Mouse (Mus musculus) neutrophil, adult 5-6 weeks (primary cell): ENCODE results near the gene Wrap73. TPM values are rescaled to one million over a fixed set of nuclear protein-coding genes. Genes with fewer than 3 reads are reported as not detected.

Experiments
- ATAC-seq: fragments of 151-379, 151-347 bp; 2 replicates; pipeline ENCODE4 v1.8.0; 2017; ENCODE audit warnings: mild to moderate bottlenecking, moderate TSS enrichment; ENCODE audit not compliant: insufficient number of reproducible peaks, poor library complexity, low FRiP score, severe bottlenecking; ENCODE audit errors: extremely low read depth
- total RNA-seq: library from RNA; stranded (forward); fragments of 200-1000 nt; gene quantifications from 2 replicates; pipeline ENCODE4 v1.2.3, GENCODE M21; 2017

The Wrap73 gene
- total RNA-seq, 1 experiment from 2014 or later, result 8.8 TPM

DNA sequence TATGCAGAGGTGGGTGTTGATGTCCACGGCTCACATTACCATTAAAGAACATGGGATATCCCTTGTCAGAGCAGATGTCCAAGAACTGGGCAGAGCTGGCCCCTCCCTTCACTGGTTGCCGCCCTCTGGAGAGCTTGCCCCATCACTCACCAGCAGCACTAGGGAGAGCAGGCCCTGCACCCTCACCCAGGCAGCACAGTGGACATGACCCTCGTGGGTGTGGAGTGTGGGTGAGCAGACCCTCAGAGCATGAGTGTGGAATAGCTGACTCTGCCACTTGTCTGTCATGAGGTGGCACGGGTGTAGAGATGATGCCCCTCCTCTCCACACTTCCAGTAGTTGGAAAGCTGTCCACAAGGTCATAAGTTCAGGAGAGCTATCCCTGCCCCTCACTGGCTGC is 7.4 kb upstream of the Wrap73 start:
- no peak for ATAC-seq

DNA sequence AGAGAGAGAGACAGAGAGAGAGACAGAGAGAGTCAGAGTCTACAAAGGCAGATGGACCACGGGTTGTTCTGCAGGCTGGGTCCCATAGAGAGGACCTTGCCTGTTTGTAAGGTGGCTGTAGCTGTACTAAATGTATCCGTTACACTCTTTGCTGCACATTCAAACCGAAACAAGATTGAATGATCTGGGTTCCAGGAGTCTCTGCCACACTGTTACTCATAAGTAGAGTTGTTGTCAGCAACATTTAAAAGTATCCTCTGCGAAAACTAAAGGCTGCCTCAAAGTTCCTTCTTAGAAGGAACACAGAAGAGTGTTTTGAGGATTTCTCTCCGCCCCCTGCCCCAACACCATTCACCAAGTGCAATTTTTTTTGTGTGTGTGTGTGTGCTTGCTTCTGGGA is 5.0 kb upstream of the Wrap73 start:
- ATAC-seq, result no peak

GRCm38 (mm10) chr4:154139671-154140181 is 2.4 kb upstream of the Wrap73 start:
- no peak for ATAC-seq

GRCm38 (mm10) chr4:154140182-154140212 is 2.2 kb upstream of the Wrap73 start, which contains the start of gene Trp73:
Gene Trp73 (minus strand): TSS chr4:154140208.
- no peak for ATAC-seq

- ATAC-seq, result no peak
These were observed 1.8 kb upstream of the Wrap73 start for GRCm38 (mm10) chr4:154140213-154141008.

- no peak for ATAC-seq
These were observed 934 bp upstream of the Wrap73 start for GRCm38 (mm10) chr4:154141009-154141867.

DNA sequence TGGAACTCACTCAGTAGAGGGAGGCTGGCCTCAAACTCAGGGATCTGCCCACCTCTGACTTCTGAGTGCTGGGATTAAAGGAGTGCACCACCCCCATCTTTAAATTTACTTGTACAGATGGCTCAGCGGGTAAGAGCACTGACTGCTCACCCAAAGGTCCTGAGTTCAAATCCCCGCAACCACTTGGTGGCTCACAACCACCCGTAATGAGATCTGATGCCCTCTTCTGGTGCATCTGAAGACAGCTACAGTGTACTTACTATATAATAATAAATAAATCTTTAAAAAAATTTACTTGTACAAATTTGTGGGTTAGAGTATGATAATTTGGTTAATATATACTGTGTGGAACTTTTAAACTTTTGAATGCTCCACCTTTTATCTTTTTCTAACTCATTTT is 2.5 kb downstream of the Wrap73 start:
- no peak for ATAC-seq

DNA sequence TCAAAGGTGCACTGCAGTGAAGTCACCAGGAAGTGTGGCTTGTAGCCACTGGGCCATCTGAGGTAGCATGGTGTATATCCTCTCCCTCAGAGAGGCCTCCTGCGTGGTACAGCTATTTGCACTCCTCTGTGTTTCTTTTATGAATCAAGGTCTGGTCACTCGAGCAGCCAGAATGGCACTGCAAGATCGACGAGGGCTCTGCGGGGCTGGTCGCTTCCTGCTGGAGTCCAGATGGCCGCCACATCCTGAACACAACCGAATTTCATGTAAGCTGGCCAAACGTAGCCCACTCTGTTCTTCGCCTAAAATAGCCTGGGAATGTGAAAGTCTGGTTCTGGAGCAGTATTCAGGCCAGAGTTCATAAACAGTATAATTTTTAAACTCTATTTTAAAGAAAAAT is 4.2 kb downstream of the Wrap73 start:
- no peak for ATAC-seq

GRCm38 (mm10) chr4:154154104-154154503 is 11.9 kb downstream of the Wrap73 start:
- ATAC-seq, result no peak

DNA sequence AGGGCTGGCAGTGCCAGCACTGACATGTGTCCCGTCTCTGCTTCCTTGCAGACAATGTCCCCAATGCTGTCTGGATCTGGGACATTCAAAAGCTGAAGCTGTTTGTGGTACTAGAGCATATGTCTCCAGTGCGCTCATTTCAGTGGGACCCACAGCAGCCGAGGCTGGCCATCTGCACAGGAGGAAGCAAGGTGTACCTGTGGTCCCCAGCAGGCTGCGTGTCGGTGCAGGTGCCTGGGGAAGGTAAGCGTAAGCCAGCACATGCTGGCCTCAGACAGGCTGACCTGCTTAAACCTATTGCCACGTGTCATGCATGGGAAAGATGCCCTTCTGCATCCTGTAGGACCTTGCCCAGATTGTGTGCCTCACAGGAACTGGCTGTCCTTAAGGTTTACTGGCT is 13.9 kb downstream of the Wrap73 start:
- no peak for ATAC-seq

- ATAC-seq, result no peak
These were observed 15.9 kb downstream of the Wrap73 start for GRCm38 (mm10) chr4:154157970-154158662.

GRCm38 (mm10) chr4:154159002-154159401 is 16.8 kb downstream of the Wrap73 start:
- ATAC-seq, result peak; percentile 63

- ATAC-seq, result no peak
These were observed 17.9 kb downstream of the Wrap73 start for GRCm38 (mm10) chr4:154159961-154160537.

DNA sequence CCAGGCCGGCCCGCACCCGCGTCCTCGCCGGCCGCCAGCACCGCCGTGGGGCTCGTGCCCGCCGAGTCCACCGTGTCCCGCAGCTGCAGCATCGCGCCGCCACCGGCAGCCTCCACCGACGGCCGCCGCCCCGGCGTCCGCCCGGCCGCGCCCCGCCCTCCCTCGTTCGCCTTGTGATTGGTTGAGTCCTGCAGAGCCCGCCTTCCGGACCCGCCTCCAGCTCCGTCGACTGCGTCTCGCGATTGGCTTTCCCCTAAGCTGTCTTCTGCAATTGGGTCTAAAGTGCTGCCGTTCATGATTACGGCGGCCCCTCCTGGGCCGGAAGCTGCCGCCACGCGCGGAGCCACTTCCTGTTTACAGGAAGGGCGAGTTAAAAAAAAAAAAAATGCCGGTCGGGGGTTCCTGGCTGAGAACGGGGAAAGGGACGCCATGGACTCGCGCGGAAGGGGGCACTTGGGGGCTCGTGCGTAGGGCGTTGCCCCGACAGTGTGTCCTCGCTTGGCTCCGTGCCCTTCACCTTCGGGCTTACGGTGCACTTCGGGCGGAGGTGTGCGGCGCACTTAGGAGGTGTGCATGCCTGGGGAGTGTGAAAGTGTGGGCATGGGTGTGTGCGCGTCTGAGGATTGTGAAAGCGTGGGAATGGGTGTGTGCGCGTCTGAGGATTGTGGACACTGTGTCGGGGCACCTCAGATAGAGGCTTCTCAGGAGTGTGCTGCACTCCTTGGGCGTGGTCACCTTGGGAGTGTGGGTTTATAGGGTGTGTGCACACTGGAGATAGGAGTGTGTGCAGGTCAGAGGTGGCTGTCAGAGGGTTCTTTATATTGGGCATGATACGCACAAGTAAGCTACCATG is 18.6 kb downstream of the Wrap73 start, which contains the start of gene Tprgl:
TSS of gene Tprgl (minus strand) at position 129 of the 853 bp plus-strand sequence.
- peak; percentile 94 for ATAC-seq

DNA sequence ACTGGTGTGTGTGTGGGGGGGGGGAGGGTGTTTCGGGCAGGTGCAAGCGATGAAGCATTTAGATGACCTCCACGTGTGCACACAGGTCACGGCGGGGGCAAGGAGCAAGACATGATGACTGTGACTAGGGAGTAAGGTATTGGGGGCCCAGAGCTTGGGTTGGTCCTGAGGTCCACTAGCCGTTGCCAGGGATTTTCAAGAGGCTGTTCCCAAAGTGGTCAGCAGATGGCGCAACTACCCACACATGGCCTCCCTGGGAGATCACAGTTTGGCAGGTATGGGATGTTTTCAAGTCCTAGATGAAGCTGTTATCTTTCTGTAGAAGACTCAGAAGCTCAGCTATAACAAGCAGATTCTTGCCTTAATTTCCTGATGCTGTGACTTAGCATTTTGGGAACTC is 21.1 kb downstream of the Wrap73 start:
- ATAC-seq, result no peak; the same call in 1 of the 2 replicates

DNA sequence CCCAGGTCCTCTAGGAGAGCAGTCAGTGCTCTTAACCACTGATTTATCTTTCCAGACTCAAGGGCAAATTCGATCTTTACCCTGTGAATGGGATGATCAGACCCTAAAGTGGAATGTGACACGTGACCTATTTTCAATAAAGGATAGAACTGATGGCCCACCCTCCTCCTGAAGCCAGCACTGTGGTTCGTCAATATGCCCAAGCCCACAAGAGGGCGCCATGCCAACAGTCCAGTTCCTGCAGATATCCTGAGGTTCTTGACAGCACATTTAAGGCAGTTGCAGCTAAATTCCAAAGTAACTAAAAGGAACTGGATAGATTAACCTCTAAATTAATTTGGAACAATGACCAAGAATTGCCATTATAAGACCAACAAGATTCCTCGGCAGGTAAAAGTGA is 24.9 kb downstream of the Wrap73 start:
- no peak for ATAC-seq

- no peak for ATAC-seq
These were observed 27.8 kb downstream of the Wrap73 start for GRCm38 (mm10) chr4:154170021-154170420.

GRCm38 (mm10) chr4:154170506-154171150 is 28.5 kb downstream of the Wrap73 start, which contains the start of gene Megf6:
Gene Megf6 (plus strand): TSS chr4:154170730.
- no peak for ATAC-seq
